ENCODE assay signal across 8 mouse cellular contexts in the genomic region with DNA sequence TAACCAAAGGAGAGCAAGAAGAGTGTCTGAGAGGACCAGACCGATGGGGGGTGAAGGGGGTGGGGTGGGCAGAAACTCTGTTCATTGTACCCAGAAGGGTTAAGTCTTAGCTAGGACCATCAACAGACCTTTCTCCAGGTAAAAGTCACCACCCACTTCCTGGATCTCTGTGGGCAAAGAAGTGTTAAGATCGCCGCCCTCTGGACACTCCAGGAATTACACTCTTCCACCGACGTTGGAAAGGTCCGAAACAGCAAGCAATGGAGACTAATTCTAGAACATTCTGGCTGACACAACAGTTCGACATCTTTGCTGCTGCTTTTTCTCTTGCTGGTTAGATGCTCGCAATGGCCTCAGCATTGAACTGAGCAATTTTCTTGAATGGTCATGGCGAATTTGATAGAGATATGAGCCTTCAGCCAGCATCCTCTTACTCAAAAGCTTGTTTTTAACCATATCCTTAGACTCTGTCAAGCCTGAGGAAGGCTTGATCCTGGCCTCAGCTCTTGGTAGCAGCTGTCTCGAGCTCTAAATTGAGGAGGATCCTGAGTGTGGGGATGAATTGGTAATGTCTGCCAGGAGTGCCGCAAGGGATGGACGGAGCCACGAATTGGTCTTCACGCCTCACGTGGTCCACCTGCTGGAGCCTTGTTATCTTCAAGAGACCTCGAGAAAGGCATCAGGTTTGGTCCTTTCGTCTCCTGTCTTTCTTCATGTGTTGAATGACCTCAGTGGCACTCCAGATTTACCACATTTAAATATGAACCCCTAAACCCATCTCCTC. TPM values are rescaled to one million over a fixed set of nuclear protein-coding genes. Genes with fewer than 3 reads are reported as not detected.
A peak's percentile ranks its signal among the peaks of the same experiment; 100 is the strongest.
DNase-seq lines count a peak whose midpoint lies in the region; ATAC-seq lines count a peak whose summit lies in the region.

No protein-coding gene starts in this region.

- ATAC-seq in CD4-positive, CD25-positive, alpha-beta regulatory T cell, adult 4 months, result no peak
- peak; percentile 56; the same call in 1 of the 2 replicates for ATAC-seq in megakaryocyte-erythroid progenitor cell, adult 5-6 weeks (replicated peaks; ENCODE audit: low FRiP score, low TSS enrichment, poor library complexity, severe bottlenecking)

- DNase-seq in CD4-positive, CD25-positive, alpha-beta regulatory T cell, adult 2 months (ENCODE audit: low read depth, low spot score), result peak; percentile 72
- peak; percentile 60 to 65 for DNase-seq in layer of hippocampus, postnatal 10 days (ENCODE audit: low spot score in 2 of 2)
- no peak for DNase-seq in layer of hippocampus, adult 9-10 months (ENCODE audit: low spot score)
- DNase-seq in adrenal gland, adult 18-20 months (ENCODE audit: low spot score in 2 of 2), result peak; percentile 18 to 41
- DNase-seq in kidney, adult 9 months, result peak; percentile 64
- peak; percentile 51 to 54 for DNase-seq in thymus, postnatal 36 days

RNA-seq across cellular contexts. Expression of a gene that starts 19.7 kb away (rescaled TPM):
- polyA plus RNA-seq in CD4-positive, CD25-positive, alpha-beta regulatory T cell, adult 4 months (2017; shearing (Covaris generic)), result not detected
- under 1 TPM; 0.41 to 0.42 TPM for total RNA-seq in layer of hippocampus, postnatal 10 days (2021)
- total RNA-seq in adrenal gland, adult 18-20 months (2021), result under 1 TPM; 0.10 to 0.19 TPM
- 0.28 and 1.6 TPM in 2 replicates for total RNA-seq in megakaryocyte-erythroid progenitor cell, adult 5-6 weeks (2014; fragmentation: Nextera tagmentation)
- 0.15 and 0.28 TPM in 2 replicates for total RNA-seq in megakaryocyte-erythroid progenitor cell, adult 5-6 weeks (2017)
